ENCODE assay signal across 22 mouse cellular contexts in the genomic region with DNA sequence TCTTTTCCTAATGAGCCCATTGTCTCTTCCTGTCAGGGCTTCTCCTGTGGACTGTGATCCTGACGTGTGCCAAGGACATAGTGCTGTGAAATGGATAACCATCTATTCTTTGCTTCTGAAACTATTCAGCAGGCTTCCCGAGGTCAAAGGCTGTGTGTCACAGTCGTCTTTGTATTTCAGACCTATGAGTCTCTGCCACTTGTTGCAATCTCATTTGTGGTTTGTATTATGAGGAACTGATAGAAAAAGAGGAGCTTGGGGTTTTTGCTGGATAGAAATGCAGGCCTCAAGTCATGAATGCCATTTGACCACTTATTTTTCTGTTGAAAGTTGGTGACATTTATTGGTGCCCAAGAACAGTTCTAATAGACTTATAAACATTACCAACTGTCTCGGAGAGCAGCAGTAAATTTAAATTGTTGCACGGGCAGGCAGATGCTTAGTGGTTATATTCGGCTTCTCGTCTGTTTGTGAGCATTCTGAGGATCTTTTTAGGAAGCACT.
A peak's percentile ranks its signal among the peaks of the same experiment; 100 is the strongest.
DNase-seq lines count a peak whose midpoint lies in the region; ATAC-seq lines count a peak whose summit lies in the region.
"Had no signal": no experiment of that assay in that cellular context is flagged by ENCODE, and none has a peak within 500 bp of the region (broad histone marks: within the 10 kb centered on the region; RNA-seq: fewer than 3 reads in every experiment).

No protein-coding gene starts in this region.

- no peak for DNase-seq in frontal cortex, postnatal 25 days (ENCODE audit: low spot score in 2 of 2)
- DNase-seq in lung, postnatal 36 days: peak; percentile 6
- no peak for DNase-seq in lung, postnatal 14 days
- DNase-seq in brain, adult 2 months (ENCODE audit: low read depth, low spot score): peak; percentile 48
- peak; percentile 6 for DNase-seq in mesoderm, embryonic 11.5 days (ENCODE audit: low read depth, low spot score)
- DNase-seq in heart, adult 18-20 months: no peak
- DNase-seq: adrenal gland, postnatal 25 days; B cell, adult 2 months; cerebellum, adult 2 months; cerebellum, postnatal 36 days; gastrocnemius, postnatal 10 days; heart, adult 11 months; heart, postnatal 36 days; kidney, postnatal 25 days; liver; lung, embryonic 14.5 days; midbrain, embryonic 14.5 days; spleen, adult 18-20 months; thymus, postnatal 14 days had no signal

- ATAC-seq in frontal cortex, adult (ENCODE audit: low TSS enrichment): 0 out of 2 replicates have a peak, but pooled peaks have one; percentile 45
- ATAC-seq: forebrain, embryonic 16.5 days; intestine, postnatal 0 days had no signal

Comparison
In these comparisons a context has a peak if more than half of its experiments do, and no peak if none do; other contexts are left out.
1. DNase-seq: peak in lung, postnatal 36 days (single experiment), brain, adult 2 months (single experiment) and mesoderm, embryonic 11.5 days (single experiment); none in frontal cortex, postnatal 25 days (0 of 2), lung, postnatal 14 days (single experiment) and heart, adult 18-20 months (0 of 2).